Mouse (Mus musculus): ENCODE results near the gene Aqr. TPM values are rescaled to one million over a fixed set of nuclear protein-coding genes. Genes with fewer than 3 reads are reported as not detected.

Gene Aqr
- polyA plus RNA-seq, 1 experiment from 2014 or later: 16.3 TPM

DNA sequence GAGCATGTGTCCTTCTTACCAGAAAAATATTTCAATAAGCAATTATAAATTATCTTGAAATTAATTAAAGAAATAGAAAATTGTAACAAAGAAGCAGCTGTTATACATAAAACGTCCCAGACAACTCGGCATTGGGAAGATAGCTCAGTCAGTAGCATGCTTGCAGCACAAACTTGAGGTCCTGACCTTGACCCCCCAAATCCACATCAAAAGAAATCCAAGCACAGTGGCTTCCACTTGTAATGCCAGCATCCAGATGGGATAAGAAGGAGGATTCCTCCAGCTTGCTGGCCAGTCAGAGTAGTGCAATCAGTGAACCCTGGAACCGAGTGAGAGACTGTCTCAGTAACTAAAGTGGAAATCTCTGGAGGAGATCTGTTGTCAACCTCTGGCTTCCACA is 120.6 kb downstream of the Aqr start:
- 54% methylated on average over 3 of the region's 3 CpGs for WGBS (ENCODE audit: insufficient replicate concordance)

DNA sequence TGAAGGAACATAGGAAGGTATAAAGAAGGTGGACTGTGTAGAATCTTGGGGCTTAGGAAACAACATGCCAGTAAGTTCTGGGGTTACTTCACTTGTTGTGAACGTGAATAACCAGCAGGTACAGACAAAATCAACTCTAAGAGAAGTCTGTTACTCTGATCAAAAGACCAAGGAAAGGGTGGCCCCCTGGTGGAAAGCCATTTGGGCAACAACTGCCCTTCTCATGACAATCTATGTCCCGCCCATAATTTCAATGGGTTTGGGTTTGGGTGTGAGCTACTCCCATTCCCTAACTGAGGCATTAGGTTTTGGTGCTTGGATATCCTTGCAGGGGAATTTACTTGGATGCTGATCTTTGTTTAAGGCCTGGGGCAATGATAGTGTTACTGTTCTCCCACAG is 122.8 kb downstream of the Aqr start:
- Histone ChIP-seq H3K9ac (ENCODE audit: low read depth, low read length) (no peak overlapping the region), H3K36me3 (ENCODE audit: control insufficient read depth, insufficient read depth) (no peaks in the 10 kb centered on the region), H3K27me3 (ENCODE audit: control insufficient read depth, insufficient read depth, low read depth, low read length) (no peaks in the 10 kb centered on the region), H3K4me2 (ENCODE audit: low read depth, low read length) (no peak overlapping the region), H3K4me1 (ENCODE audit: control insufficient read depth, low read depth, low read length) (no peaks in the 10 kb centered on the region), H3K4me3 (ENCODE audit: low read depth, low read length) (no peak overlapping the region), H3K27ac (ENCODE audit: low read length) (no peak overlapping the region), H3K9me3 (replicated peaks; ENCODE audit: control insufficient read depth, low read length) (no peaks in the 10 kb centered on the region)
- no peak for ATAC-seq (ENCODE audit: low read depth)
- WGBS (ENCODE audit: insufficient replicate concordance): 44% methylated on average over 2 of the region's 2 CpGs

More for the DNA sequence above, 120.6 kb downstream of the Aqr start:
- no peak overlapping the region for H3K4me3 ChIP-seq (ENCODE audit: low read depth, low read length)
- no peaks in the 10 kb centered on the region for H3K9me3 ChIP-seq (replicated peaks; ENCODE audit: control insufficient read depth, low read length)
- no peak overlapping the region for H3K9ac ChIP-seq (ENCODE audit: low read depth, low read length)
- no peak overlapping the region for H3K27ac ChIP-seq (ENCODE audit: low read length)
- H3K4me1 ChIP-seq (ENCODE audit: control insufficient read depth, low read depth, low read length): no peaks in the 10 kb centered on the region
- H3K27me3 ChIP-seq (ENCODE audit: control insufficient read depth, insufficient read depth, low read depth, low read length): no peaks in the 10 kb centered on the region
- no peak for ATAC-seq (ENCODE audit: low read depth)
- H3K4me2 ChIP-seq (ENCODE audit: low read depth, low read length): no peak overlapping the region
- no peaks in the 10 kb centered on the region for H3K36me3 ChIP-seq (ENCODE audit: control insufficient read depth, insufficient read depth)

DNA sequence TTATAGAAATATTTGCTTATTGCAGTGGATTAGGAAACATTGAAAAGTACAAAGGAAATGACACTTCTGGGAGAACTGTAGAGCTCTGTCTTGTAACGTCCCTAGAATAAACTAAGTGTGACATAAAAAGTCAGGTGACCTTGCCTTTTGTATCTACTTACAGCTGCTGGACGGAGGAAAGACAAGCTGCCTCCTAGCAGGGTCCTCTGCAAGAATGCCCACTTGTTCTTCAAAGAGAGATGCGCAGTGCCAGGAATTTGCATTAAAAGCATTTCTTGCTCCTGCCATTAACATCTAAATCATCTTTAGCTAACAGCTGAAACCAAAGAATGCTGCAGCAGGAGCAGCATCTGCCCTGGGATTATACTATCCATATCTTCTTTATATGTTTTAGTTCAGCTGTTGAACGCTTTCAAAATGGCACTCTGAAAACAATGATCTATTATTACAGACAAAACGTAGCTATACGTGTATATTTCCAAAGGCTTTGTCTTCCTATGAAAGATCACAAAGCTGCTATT is 126.7 kb downstream of the Aqr start:
- no peaks in the 10 kb centered on the region for H3K4me1 ChIP-seq (ENCODE audit: control insufficient read depth, low read depth, low read length)
- 53% methylated on average over 6 of the region's 6 CpGs for WGBS (ENCODE audit: insufficient replicate concordance)
- no peaks in the 10 kb centered on the region for H3K27me3 ChIP-seq (ENCODE audit: control insufficient read depth, insufficient read depth, low read depth, low read length)
- ATAC-seq (ENCODE audit: low read depth): no peak
- no peak overlapping the region for H3K9ac ChIP-seq (ENCODE audit: low read depth, low read length)
- no peak overlapping the region for H3K27ac ChIP-seq (ENCODE audit: low read length)
- no peaks in the 10 kb centered on the region for H3K9me3 ChIP-seq (replicated peaks; ENCODE audit: control insufficient read depth, low read length)
- H3K4me2 ChIP-seq (ENCODE audit: low read depth, low read length): no peak overlapping the region
- H3K4me3 ChIP-seq (ENCODE audit: low read depth, low read length): no peak overlapping the region
- H3K36me3 ChIP-seq (ENCODE audit: control insufficient read depth, insufficient read depth): no peaks in the 10 kb centered on the region

DNA sequence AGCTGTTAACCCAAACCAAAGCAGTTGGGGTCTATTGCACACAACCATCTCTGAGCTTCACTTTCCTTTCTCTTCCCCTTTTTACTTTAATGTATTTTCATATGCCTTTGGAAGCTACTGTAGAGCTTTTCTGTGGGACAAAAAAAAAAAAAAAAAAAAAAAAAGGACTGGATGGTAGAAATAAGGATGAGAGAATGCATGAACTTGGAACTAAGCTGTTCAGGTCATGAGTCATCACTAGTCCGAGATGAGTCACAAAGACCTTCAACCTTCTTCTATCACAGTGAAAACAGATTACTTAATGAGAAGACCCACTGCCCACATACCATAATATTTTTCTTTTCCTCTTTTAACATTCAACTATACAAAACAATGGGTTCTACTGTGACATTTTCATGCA is 127.2 kb downstream of the Aqr start:
- no peaks in the 10 kb centered on the region for H3K4me1 ChIP-seq (ENCODE audit: control insufficient read depth, low read depth, low read length)
- WGBS (ENCODE audit: insufficient replicate concordance): 56% methylated on average over 1 of the region's 1 CpGs
- no peak overlapping the region for H3K27ac ChIP-seq (ENCODE audit: low read length)
- H3K9ac ChIP-seq (ENCODE audit: low read depth, low read length): no peak overlapping the region
- no peak overlapping the region for H3K4me2 ChIP-seq (ENCODE audit: low read depth, low read length)
- H3K27me3 ChIP-seq (ENCODE audit: control insufficient read depth, insufficient read depth, low read depth, low read length): no peaks in the 10 kb centered on the region
- no peaks in the 10 kb centered on the region for H3K36me3 ChIP-seq (ENCODE audit: control insufficient read depth, insufficient read depth)
- no peak for ATAC-seq (ENCODE audit: low read depth)
- H3K4me3 ChIP-seq (ENCODE audit: low read depth, low read length): no peak overlapping the region
- H3K9me3 ChIP-seq (replicated peaks; ENCODE audit: control insufficient read depth, low read length): no peaks in the 10 kb centered on the region

DNA sequence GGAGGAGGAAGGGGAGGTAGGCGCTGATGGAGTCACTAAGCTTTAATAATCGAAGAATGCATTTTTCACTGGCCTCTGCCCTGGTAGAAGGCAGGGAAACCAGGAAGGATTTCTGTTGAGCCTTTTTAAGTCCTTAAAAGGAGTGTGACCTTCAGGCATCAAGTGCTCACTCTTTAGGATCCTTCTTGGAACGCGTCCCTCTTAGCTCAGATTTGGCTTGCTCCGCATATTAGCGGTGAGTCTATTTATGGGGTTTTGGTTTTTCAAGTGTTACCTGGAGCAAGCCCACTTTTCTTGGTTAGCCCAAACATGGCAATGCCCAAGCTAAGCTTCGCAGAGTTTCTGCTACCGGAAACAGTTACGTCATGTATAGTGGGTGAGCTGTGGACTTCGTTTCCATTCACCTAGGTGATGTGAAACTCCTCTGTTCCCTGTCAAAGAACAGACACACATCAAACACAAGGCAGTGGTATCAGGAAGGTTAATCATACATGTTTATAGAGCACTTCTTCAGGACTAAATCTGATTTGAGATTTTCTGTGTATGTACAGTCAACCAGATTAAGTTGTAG is 128.5 kb downstream of the Aqr start:
- 79% methylated on average over 10 of the region's 10 CpGs for WGBS (ENCODE audit: insufficient replicate concordance)
- ATAC-seq (ENCODE audit: low read depth): no peak
- Histone ChIP-seq H3K4me3 (ENCODE audit: low read depth, low read length) (no peak overlapping the region), H3K9ac (ENCODE audit: low read depth, low read length) (no peak overlapping the region), H3K27ac (ENCODE audit: low read length) (no peak overlapping the region), H3K36me3 (ENCODE audit: control insufficient read depth, insufficient read depth) (no peaks in the 10 kb centered on the region), H3K9me3 (replicated peaks; ENCODE audit: control insufficient read depth, low read length) (no peaks in the 10 kb centered on the region), H3K4me2 (ENCODE audit: low read depth, low read length) (no peak overlapping the region), H3K4me1 (ENCODE audit: control insufficient read depth, low read depth, low read length) (no peaks in the 10 kb centered on the region), H3K27me3 (ENCODE audit: control insufficient read depth, insufficient read depth, low read depth, low read length) (no peaks in the 10 kb centered on the region)

DNA sequence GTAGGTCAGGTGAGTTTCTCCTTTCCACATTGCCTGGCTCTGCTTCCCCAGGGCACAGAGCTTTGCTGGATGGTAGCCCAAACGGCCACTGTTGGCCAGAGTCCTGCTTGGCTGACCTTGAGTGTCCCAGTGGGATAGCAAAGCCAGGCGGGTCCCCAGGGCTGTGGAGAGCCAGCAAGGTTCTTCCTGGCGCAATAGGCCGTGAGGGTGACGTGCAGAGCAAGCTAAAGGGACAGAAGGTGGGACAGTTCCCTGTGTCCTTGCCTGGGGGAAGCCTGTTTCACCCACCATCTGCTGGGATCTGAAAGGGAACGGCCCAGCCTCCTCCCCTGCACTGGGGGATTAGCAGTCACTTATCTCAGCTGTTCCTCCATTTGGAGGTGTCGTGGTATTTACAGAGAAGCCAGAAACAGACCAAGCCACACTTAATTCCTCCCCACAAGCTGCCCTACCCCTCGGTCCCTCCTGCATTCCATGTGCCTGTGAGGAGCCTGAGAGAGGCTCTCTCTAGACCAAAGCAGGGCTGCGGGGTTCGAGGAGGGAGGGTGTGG is 129.4 kb downstream of the Aqr start:
- Histone ChIP-seq H3K36me3 (ENCODE audit: control insufficient read depth, insufficient read depth) (no peaks in the 10 kb centered on the region), H3K4me1 (ENCODE audit: control insufficient read depth, low read depth, low read length) (no peaks in the 10 kb centered on the region), H3K4me3 (ENCODE audit: low read depth, low read length) (no peak overlapping the region), H3K9ac (ENCODE audit: low read depth, low read length) (no peak overlapping the region), H3K4me2 (ENCODE audit: low read depth, low read length) (no peak overlapping the region), H3K27me3 (ENCODE audit: control insufficient read depth, insufficient read depth, low read depth, low read length) (no peaks in the 10 kb centered on the region), H3K27ac (ENCODE audit: low read length) (no peak overlapping the region), H3K9me3 (replicated peaks; ENCODE audit: control insufficient read depth, low read length) (no peaks in the 10 kb centered on the region)
- ATAC-seq (ENCODE audit: low read depth): peak; percentile 76
- 26% methylated on average over 10 of the region's 10 CpGs for WGBS (ENCODE audit: insufficient replicate concordance)

DNA sequence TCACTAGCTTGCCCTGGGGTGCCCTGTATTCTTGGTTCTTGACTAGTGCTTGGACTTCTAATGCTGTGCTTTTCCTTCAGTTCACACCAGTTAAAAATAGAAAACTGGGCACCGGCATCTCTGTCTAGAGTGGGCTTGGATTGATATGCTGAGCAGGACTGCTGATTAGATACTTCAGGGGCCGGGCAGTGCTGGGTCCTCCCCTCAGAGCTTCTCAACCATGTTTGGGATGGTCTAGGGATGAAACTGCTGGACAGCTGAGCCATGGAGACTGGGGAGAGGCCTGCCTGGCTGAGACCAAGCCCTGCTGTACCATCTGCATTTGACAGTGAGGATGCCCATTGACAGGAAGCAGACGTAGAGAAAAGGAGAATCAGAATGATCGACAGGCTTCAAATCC is 132.7 kb downstream of the Aqr start:
- ATAC-seq (ENCODE audit: low read depth): no peak
- WGBS (ENCODE audit: insufficient replicate concordance): 64% methylated on average over 4 of the region's 4 CpGs

DNA sequence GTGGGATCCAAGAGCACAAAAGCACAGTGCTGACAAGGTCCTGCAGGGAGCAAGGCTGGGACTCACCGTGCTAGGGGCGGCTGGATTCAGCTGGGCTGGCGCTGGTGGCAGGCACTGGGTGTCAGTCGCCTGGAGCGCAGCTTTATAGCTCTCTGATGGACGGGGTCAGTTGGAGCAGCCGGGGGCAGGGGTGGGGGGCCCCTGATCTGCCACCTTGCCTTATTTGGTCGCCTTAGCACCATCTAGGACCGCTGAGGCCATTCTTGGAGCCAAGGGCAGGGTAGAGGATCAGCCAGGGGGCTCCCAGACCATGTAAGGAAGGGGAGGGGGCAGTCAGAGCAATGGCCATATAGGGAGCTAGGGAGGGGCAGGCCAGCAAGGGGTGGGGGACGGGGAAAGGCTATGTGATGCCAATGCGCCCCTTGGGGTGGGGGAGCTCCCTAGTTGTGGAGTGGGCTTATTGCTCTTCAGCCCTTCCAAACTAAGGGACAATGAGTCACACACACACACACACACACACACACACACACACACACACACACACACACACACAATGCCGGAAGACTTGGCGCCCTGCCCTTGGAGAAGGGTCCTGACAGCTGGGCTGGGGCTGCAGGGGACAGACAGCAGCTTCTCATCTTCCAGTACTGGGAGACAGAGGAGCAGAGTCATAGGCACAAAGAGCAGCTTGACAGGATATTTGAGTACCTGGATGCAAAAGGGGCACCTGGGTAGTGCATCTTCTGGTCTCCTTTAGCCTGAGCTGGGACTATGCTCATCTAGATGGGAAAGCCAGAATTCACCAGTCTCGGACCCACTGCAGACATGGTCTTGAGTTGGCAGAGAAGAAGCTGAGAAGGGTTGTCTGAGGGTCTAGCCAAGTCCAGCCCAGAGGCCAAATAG is 133.9 kb downstream of the Aqr start, which contains the start of gene Actc1:
Gene Actc1, minus strand, starts transcription at position 853 of the 903 bp plus-strand sequence.
- Histone ChIP-seq H3K4me2 (ENCODE audit: low read depth, low read length) (no peak within 1 kb of the TSS), H3K9ac (ENCODE audit: low read depth, low read length) (no peak within 1 kb of the TSS), H3K27me3 (ENCODE audit: control insufficient read depth, insufficient read depth, low read depth, low read length) (no peaks in the 10 kb centered on the region), H3K36me3 (ENCODE audit: control insufficient read depth, insufficient read depth) (no peaks in the 10 kb centered on the region), H3K4me1 (ENCODE audit: control insufficient read depth, low read depth, low read length) (no peaks in the 10 kb centered on the region), H3K4me3 (ENCODE audit: low read depth, low read length) (no peak within 1 kb of the TSS), H3K9me3 (replicated peaks; ENCODE audit: control insufficient read depth, low read length) (no peaks in the 10 kb centered on the region), H3K27ac (ENCODE audit: low read length) (no peak within 1 kb of the TSS)
- no peak for ATAC-seq (ENCODE audit: low read depth)
- WGBS (ENCODE audit: insufficient replicate concordance): 21% methylated on average over 14 of the region's 14 CpGs

More for the DNA sequence above, 132.7 kb downstream of the Aqr start:
- Histone ChIP-seq H3K9me3 (replicated peaks; ENCODE audit: control insufficient read depth, low read length) (no peaks in the 10 kb centered on the region), H3K27me3 (ENCODE audit: control insufficient read depth, insufficient read depth, low read depth, low read length) (no peaks in the 10 kb centered on the region), H3K4me2 (ENCODE audit: low read depth, low read length) (no peak overlapping the region), H3K4me3 (ENCODE audit: low read depth, low read length) (no peak overlapping the region), H3K36me3 (ENCODE audit: control insufficient read depth, insufficient read depth) (no peaks in the 10 kb centered on the region), H3K9ac (ENCODE audit: low read depth, low read length) (no peak overlapping the region), H3K4me1 (ENCODE audit: control insufficient read depth, low read depth, low read length) (no peaks in the 10 kb centered on the region), H3K27ac (ENCODE audit: low read length) (no peak overlapping the region)

DNA sequence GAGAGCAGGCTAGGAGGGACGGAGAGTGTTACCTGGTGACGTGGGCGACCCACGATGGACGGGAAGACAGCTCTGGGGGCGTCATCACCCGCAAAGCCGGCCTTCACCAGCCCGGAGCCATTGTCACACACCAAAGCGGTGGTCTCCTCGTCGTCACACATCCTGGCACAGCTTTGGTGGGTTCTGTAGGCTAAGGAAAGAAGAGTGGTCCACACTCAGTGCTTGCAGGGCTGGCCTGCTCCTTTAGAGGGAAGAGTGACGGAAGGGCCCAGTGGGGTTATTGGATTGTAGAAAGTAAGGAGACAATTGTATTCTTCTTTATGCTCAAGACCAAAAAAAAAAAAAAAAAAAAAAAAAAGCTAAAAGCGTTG is 135.0 kb downstream of the Aqr start:
- no peak overlapping the region for H3K4me2 ChIP-seq (ENCODE audit: low read depth, low read length)
- H3K4me1 ChIP-seq (ENCODE audit: control insufficient read depth, low read depth, low read length): no peaks in the 10 kb centered on the region
- 77% methylated on average over 14 of the region's 14 CpGs for WGBS (ENCODE audit: insufficient replicate concordance)
- no peak for ATAC-seq (ENCODE audit: low read depth)
- H3K27me3 ChIP-seq (ENCODE audit: control insufficient read depth, insufficient read depth, low read depth, low read length): no peaks in the 10 kb centered on the region
- no peak overlapping the region for H3K27ac ChIP-seq (ENCODE audit: low read length)
- H3K4me3 ChIP-seq (ENCODE audit: low read depth, low read length): no peak overlapping the region
- no peaks in the 10 kb centered on the region for H3K36me3 ChIP-seq (ENCODE audit: control insufficient read depth, insufficient read depth)
- no peaks in the 10 kb centered on the region for H3K9me3 ChIP-seq (replicated peaks; ENCODE audit: control insufficient read depth, low read length)
- H3K9ac ChIP-seq (ENCODE audit: low read depth, low read length): no peak overlapping the region
